Mouse (Mus musculus): ENCODE results near the gene Znrd1as. TPM values are rescaled to one million over a fixed set of nuclear protein-coding genes. Genes with fewer than 3 reads are reported as not detected.

Znrd1as gene
- 9.9 and 11.0 TPM in 2 replicates for polyA plus RNA-seq (2016; fragmentation: Nextera tagmentation; extraction: Ambion mirVana)

DNA sequence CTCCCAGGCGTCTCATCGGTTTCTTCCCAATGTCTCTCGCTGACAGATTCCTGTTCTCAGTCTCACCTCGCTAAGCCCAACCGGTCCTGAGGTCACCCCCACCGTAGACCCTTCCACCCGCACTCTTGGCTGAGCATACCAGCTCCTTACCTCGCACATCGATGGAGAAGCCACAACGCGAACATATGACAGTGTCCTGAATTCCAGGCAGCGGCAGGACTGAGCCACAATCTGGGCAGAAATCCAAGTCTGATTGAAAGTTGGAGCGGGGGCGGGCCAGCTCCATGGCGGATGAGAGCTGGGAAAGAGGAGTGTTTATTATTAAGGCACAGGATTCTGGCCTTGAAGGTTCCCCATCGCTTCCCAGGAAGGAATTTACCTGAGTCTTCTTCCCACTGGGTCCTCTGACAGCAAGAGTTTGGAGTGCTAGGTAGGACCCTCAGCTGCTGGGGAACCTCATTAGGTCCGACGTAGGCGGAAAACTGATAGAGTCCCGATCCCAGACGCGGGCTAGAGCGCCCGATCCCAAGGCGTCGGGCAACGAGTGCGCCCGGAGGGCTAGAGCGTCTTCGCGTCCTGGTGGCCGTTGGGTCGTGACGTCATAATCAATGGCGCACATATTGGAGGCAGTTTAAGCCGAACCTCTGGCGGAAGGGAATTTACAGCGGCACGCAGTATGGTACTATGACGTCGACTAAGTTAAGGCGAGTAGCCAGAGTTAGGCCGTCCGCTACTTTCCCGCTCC lies at the start of gene Znrd1as, which contains the start of gene Znrd1:
Gene Znrd1as (plus strand): TSS at position 594 of the 745 bp plus-strand sequence.
Gene Znrd1 (minus strand): TSS at position 561 of the 745 bp plus-strand sequence.
- H3K9me3 ChIP-seq: no peaks in the 10 kb centered on the region
- H3K27ac ChIP-seq: peak within 1 kb of the TSS; percentile 87
- H3K27me3 ChIP-seq (ENCODE audit: poor library complexity, severe bottlenecking): no peaks in the 10 kb centered on the region
- peak; percentile 95 for DNase-seq (ENCODE audit: extremely low spot score, low spot score)
- under 1% methylated on average over 46 of the region's 46 CpGs for WGBS
- H3K4me1 ChIP-seq: peaks cover 19% of the 10 kb centered on the region
- H3K4me3 ChIP-seq: peak within 1 kb of the TSS; percentile 80
- H3K36me3 ChIP-seq (replicated peaks): peaks cover 34% of the 10 kb centered on the region

DNA sequence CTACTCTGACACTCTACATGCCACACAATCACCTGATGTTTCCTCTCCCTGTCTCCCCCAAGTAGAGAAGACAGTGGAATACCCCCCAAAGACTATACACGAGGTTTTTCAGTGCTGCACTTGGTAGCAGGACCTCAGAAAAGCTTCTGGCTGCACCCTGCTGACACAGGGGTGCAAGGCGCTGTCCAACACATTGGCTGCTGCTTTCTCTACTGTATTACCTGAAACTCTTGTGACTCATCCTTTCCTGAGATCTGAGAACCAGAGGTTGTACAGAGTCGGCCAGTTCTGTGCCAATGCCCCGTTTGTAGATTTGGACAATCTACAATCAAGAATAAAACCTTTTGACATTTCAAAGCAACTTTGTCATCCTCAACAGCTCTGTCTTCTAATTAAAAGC lies 48.6 kb upstream of the Znrd1as start:
- Histone ChIP-seq H3K9me3 (no peaks in the 10 kb centered on the region), H3K27ac (no peak overlapping the region), H3K36me3 (replicated peaks) (no peaks in the 10 kb centered on the region), H3K4me1 (peaks cover 4% of the 10 kb centered on the region; the same call in 1 of the 2 replicates), H3K27me3 (ENCODE audit: poor library complexity, severe bottlenecking) (no peaks in the 10 kb centered on the region), H3K4me3 (no peak overlapping the region)
- no peak for DNase-seq (ENCODE audit: extremely low spot score, low spot score)
- 59% methylated on average over 4 of the region's 4 CpGs for WGBS

DNA sequence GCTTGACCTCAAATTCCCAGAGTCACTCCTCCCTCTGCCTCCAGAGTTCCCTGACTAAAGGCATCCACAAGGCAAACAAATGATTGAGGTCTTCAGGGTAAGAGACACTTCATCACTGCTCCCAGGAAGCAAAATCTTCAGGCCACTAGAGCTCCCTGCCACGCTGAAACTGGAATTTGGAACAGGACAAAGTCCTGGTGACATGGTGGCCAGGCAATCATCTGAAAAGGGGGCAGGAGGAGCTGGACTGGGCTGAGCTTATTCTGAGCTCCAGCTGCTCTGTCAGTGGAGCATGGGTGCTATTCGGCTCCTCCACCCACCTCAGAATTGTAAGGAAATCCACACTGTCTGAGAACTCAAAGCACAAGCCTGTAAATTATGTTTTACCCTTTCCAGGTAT lies 46.4 kb upstream of the Znrd1as start:
- Histone ChIP-seq H3K4me1 (peaks cover 4% of the 10 kb centered on the region; the same call in 1 of the 2 replicates), H3K27ac (no peak overlapping the region), H3K4me3 (no peak overlapping the region), H3K36me3 (replicated peaks) (no peaks in the 10 kb centered on the region), H3K27me3 (ENCODE audit: poor library complexity, severe bottlenecking) (no peaks in the 10 kb centered on the region), H3K9me3 (no peaks in the 10 kb centered on the region)
- WGBS: 67% methylated on average over 2 of the region's 2 CpGs
- DNase-seq (ENCODE audit: extremely low spot score, low spot score): no peak

GRCm38 (mm10) chr17:36914108-36914507 lies 44.3 kb upstream of the Znrd1as start:
- H3K9me3 ChIP-seq: no peaks in the 10 kb centered on the region
- H3K27me3 ChIP-seq (ENCODE audit: poor library complexity, severe bottlenecking): no peaks in the 10 kb centered on the region
- 18% methylated on average over 2 of the region's 2 CpGs for WGBS
- H3K4me1 ChIP-seq: no peaks in the 10 kb centered on the region
- peak; percentile 69 for DNase-seq (ENCODE audit: extremely low spot score, low spot score)
- no peaks in the 10 kb centered on the region for H3K36me3 ChIP-seq (replicated peaks)
- no peak overlapping the region for H3K4me3 ChIP-seq
- H3K27ac ChIP-seq: no peak overlapping the region

DNA sequence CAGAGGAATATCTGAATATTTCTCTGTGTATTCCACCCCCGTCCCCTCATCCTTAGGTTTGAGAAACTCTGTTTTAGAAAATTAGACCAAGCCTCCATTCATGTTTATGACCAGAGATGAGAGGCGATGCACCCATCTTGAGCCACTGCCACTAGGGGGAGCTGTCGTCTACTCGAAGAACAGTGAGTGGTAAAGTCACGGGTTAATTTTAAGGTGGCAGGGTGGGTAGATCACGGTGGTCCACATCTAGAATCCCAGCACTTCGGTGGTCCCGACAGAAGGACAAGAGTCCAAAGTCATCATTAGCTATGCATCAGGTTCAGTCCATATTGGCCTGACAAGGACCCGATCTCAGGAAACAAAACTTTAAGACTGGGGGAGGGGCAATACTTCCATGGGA lies 43.3 kb upstream of the Znrd1as start:
- 17% methylated on average over 9 of the region's 9 CpGs for WGBS
- peaks cover under 1% of the 10 kb centered on the region; the same call in 1 of the 2 replicates for H3K27me3 ChIP-seq (ENCODE audit: poor library complexity, severe bottlenecking)
- no peak overlapping the region for H3K4me3 ChIP-seq
- DNase-seq (ENCODE audit: extremely low spot score, low spot score): peak; percentile 52
- H3K36me3 ChIP-seq (replicated peaks): no peaks in the 10 kb centered on the region
- H3K27ac ChIP-seq: no peak overlapping the region
- no peaks in the 10 kb centered on the region for H3K9me3 ChIP-seq
- no peaks in the 10 kb centered on the region for H3K4me1 ChIP-seq

DNA sequence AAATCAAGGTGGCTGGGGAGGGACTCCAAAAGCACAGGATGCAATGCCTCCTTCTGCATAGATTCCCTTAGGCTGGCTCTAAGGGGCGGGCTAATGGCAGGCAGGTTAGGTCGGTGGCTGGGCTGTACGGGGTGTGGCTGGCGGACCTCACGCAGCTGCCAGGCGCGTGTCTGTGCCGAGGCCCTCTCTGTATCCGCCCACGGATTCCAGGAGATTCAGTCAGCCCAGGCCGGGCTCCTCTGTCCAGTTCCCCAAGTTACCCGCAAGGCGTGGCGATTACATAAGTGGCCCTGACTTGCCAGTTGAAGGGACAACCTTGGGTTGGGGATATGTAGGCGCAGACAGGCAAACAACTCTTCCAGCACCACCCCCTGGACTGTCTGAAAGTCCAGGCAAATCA lies 38.2 kb upstream of the Znrd1as start:
- Histone ChIP-seq H3K4me3 (no peak overlapping the region), H3K4me1 (no peaks in the 10 kb centered on the region), H3K9me3 (no peaks in the 10 kb centered on the region), H3K27me3 (ENCODE audit: poor library complexity, severe bottlenecking) (peaks cover 3% of the 10 kb centered on the region; the same call in 1 of the 2 replicates), H3K36me3 (replicated peaks) (no peaks in the 10 kb centered on the region), H3K27ac (no peak overlapping the region)
- DNase-seq (ENCODE audit: extremely low spot score, low spot score): no peak
- WGBS: 58% methylated on average over 15 of the region's 15 CpGs

- DNase-seq (ENCODE audit: extremely low spot score, low spot score): no peak
- H3K4me1 ChIP-seq: no peaks in the 10 kb centered on the region
- H3K9me3 ChIP-seq: no peaks in the 10 kb centered on the region
- 84% methylated on average over 4 of the region's 4 CpGs for WGBS
- H3K36me3 ChIP-seq (replicated peaks): no peaks in the 10 kb centered on the region
- H3K27ac ChIP-seq: no peak overlapping the region
- peaks cover 3% of the 10 kb centered on the region; the same call in 1 of the 2 replicates for H3K27me3 ChIP-seq (ENCODE audit: poor library complexity, severe bottlenecking)
- no peak overlapping the region for H3K4me3 ChIP-seq
Observed at GRCm38 (mm10) chr17:36922715-36923114, 35.7 kb upstream of the Znrd1as start.

GRCm38 (mm10) chr17:36923491-36923890 lies 34.9 kb upstream of the Znrd1as start:
- DNase-seq (ENCODE audit: extremely low spot score, low spot score): no peak
- Histone ChIP-seq H3K4me3 (no peak overlapping the region), H3K9me3 (no peaks in the 10 kb centered on the region), H3K27me3 (ENCODE audit: poor library complexity, severe bottlenecking) (peaks cover 3% of the 10 kb centered on the region; the same call in 1 of the 2 replicates), H3K4me1 (no peaks in the 10 kb centered on the region), H3K27ac (no peak overlapping the region), H3K36me3 (replicated peaks) (no peaks in the 10 kb centered on the region)
- 73% methylated on average over 4 of the region's 4 CpGs for WGBS

GRCm38 (mm10) chr17:36927496-36928120 lies 30.8 kb upstream of the Znrd1as start:
- H3K4me3 ChIP-seq: no peak overlapping the region
- H3K27ac ChIP-seq: no peak overlapping the region
- H3K27me3 ChIP-seq (ENCODE audit: poor library complexity, severe bottlenecking): no peaks in the 10 kb centered on the region
- no peak for DNase-seq (ENCODE audit: extremely low spot score, low spot score)
- WGBS: 67% methylated on average over 10 of the region's 10 CpGs
- no peaks in the 10 kb centered on the region for H3K4me1 ChIP-seq
- H3K9me3 ChIP-seq: no peaks in the 10 kb centered on the region
- no peaks in the 10 kb centered on the region for H3K36me3 ChIP-seq (replicated peaks)

DNA sequence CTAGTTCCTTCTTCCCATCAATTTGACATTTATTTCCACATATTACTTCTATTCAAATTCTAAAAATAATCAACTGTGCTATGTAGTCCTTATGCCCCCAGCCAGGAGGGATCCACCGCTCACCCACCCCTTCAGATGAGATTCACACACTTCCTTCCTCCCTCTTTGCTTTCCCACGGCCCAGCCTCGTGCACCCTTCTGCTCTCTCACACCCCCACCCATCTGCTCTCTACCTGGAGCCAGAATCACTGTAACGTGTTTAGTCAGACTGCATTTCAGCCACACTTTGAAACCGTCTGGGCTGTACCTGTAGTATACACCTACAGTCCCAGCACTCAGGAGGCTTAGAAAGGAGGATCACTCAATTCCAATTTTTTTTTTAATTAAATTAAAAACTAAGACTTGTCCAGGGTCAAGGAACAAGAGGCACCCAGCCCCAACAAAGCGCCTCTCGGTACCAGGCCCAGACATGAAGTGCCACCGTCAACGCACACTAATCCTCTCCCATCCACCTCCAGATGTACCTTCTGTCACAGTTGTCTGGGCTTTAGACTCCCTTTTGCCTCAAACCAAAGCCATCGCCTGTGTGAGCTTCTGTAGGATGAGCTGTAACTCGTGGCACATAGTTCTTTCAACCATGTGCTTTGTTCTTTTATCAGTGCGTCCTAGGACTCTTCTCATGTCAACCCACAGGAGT lies 29.0 kb upstream of the Znrd1as start:
- no peaks in the 10 kb centered on the region for H3K36me3 ChIP-seq (replicated peaks)
- DNase-seq (ENCODE audit: extremely low spot score, low spot score): no peak
- no peaks in the 10 kb centered on the region for H3K4me1 ChIP-seq
- no peak overlapping the region for H3K27ac ChIP-seq
- WGBS: 84% methylated on average over 12 of the region's 12 CpGs
- H3K4me3 ChIP-seq: no peak overlapping the region
- no peaks in the 10 kb centered on the region for H3K9me3 ChIP-seq
- H3K27me3 ChIP-seq (ENCODE audit: poor library complexity, severe bottlenecking): no peaks in the 10 kb centered on the region

DNA sequence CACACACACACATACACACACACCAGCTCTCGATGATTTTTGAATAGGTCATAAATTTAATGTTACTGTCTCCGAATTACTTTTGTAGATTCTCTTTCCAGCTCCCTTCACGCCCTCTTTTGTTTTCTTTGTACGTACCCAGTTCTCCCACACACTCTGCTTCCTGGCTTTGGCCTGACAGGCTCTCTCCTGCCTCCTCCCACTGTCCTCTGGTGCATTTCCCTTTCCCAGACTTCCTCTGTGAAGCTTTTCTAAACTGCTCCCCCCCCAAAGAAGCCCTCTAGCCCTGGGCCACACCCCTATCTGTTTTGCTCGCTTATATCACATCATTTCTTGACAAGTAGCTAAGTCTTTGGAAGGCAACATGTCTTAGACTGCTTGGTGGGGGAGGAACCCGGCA lies 28.2 kb upstream of the Znrd1as start:
- 87% methylated on average over 6 of the region's 6 CpGs for WGBS
- Histone ChIP-seq H3K27ac (no peak overlapping the region), H3K4me1 (no peaks in the 10 kb centered on the region), H3K9me3 (no peaks in the 10 kb centered on the region), H3K4me3 (no peak overlapping the region), H3K36me3 (replicated peaks) (no peaks in the 10 kb centered on the region), H3K27me3 (ENCODE audit: poor library complexity, severe bottlenecking) (no peaks in the 10 kb centered on the region)
- no peak for DNase-seq (ENCODE audit: extremely low spot score, low spot score)

DNA sequence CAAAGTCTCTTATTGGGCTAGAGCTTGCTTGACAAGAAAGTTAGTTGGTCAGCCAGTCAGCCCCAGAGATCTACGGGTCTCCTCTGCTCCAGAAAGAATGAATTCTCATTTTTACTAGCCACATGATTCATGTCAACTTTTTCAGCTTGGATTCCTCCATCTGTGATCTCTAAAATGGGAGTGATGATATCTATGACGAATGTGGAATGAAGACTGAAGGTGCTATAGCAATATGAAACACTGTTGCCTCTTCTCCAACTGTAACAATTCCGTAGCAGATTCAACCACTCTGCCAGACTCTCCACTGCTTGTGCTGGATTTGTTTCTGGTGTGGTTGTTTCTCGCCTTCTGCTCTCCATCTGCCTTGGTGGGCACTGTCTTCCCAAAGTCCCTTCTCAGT lies 27.3 kb upstream of the Znrd1as start:
- Histone ChIP-seq H3K4me3 (no peak overlapping the region), H3K36me3 (replicated peaks) (no peaks in the 10 kb centered on the region), H3K27me3 (ENCODE audit: poor library complexity, severe bottlenecking) (no peaks in the 10 kb centered on the region), H3K27ac (no peak overlapping the region), H3K4me1 (no peaks in the 10 kb centered on the region), H3K9me3 (no peaks in the 10 kb centered on the region)
- 81% methylated on average over 4 of the region's 4 CpGs for WGBS
- no peak for DNase-seq (ENCODE audit: extremely low spot score, low spot score)

DNA sequence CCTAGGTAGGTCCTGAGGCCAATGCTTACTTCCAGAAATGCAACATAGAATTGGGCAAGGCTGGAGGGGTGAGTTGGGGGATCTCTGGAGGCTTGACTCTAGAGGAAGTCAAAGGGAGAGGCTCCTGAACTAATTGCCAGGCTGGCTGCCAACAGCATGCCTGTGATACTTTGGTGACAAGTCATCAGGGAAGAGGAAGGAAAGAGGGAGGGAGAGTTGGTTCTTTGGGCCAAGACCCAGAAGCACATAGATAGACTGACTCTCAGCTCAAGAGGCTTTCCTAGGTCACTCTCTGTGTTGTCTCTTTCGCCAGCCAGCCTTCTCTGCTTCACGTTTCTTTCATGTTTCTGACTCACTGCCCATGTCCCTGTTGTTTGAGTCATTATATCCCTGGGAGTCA lies 26.6 kb upstream of the Znrd1as start:
- WGBS: 79% methylated on average over 2 of the region's 2 CpGs
- no peaks in the 10 kb centered on the region for H3K27me3 ChIP-seq (ENCODE audit: poor library complexity, severe bottlenecking)
- no peak for DNase-seq (ENCODE audit: extremely low spot score, low spot score)
- H3K36me3 ChIP-seq (replicated peaks): no peaks in the 10 kb centered on the region
- H3K4me1 ChIP-seq: no peaks in the 10 kb centered on the region
- H3K27ac ChIP-seq: no peak overlapping the region
- H3K4me3 ChIP-seq: no peak overlapping the region
- no peaks in the 10 kb centered on the region for H3K9me3 ChIP-seq

Data from forebrain, embryonic 10.5 days (tissue).